ENCODE assay signal across 11 mouse cellular contexts in genomic region chr5:134895291-134895690, GRCm38 (mm10). TPM values are rescaled to one million over a fixed set of nuclear protein-coding genes. Genes with fewer than 3 reads are reported as not detected.
DNase-seq lines count a peak whose midpoint lies in the region; ATAC-seq and TF ChIP-seq lines count a peak whose summit lies in the region.
"Had no signal": no experiment of that assay in that cellular context is flagged by ENCODE, and none has a peak within 500 bp of the region (broad histone marks: within the 10 kb centered on the region; RNA-seq: fewer than 3 reads in every experiment).

No protein-coding gene starts in this region.

- H3K4me3 ChIP-seq in intestine, embryonic 14.5 days (ENCODE audit: low read depth, low read length): no peak overlapping the region
- H3K4me3 ChIP-seq in intestine, postnatal 0 days (ENCODE audit: low read depth, low read length): no peak overlapping the region
- H3K4me3 ChIP-seq in heart, embryonic 16.5 days (ENCODE audit: low read length): no peak overlapping the region
- H3K4me3 ChIP-seq in lung, postnatal 0 days (ENCODE audit: low read depth, low read length): no peak overlapping the region
- H3K4me3 ChIP-seq: neural tube, embryonic 12.5 days had no signal

- H3K36me3 ChIP-seq in intestine, embryonic 14.5 days (ENCODE audit: control insufficient read depth, insufficient read depth, low read length): no peaks in the 10 kb centered on the region
- no peaks in the 10 kb centered on the region for H3K36me3 ChIP-seq in intestine, postnatal 0 days (ENCODE audit: control insufficient read depth, insufficient read depth)
- H3K36me3 ChIP-seq in heart, embryonic 16.5 days (ENCODE audit: control insufficient read depth, insufficient read depth): no peaks in the 10 kb centered on the region
- H3K36me3 ChIP-seq in lung, postnatal 0 days (ENCODE audit: insufficient read depth, low read length): no peaks in the 10 kb centered on the region
- H3K36me3 ChIP-seq: neural tube, embryonic 12.5 days had no signal

- intact Hi-C loops in left cerebral cortex, postnatal 14 days (cut with DNase I): no loop called here

- TF ChIP-seq EP300 in lung, postnatal 0 days (IDR thresholded peaks at IDR 0.05): peak; percentile 75

- H3K9me3 ChIP-seq in intestine, embryonic 14.5 days (ENCODE audit: control insufficient read depth, low read length): no peaks in the 10 kb centered on the region
- no peaks in the 10 kb centered on the region for H3K9me3 ChIP-seq in intestine, postnatal 0 days (ENCODE audit: control insufficient read depth)
- 0 out of 2 replicates have a peak, but pooled peaks cover 2% of the 10 kb centered on the region for H3K9me3 ChIP-seq in heart, embryonic 16.5 days (replicated peaks; ENCODE audit: control insufficient read depth, low read length)
- no peaks in the 10 kb centered on the region for H3K9me3 ChIP-seq in lung, postnatal 0 days (ENCODE audit: low read length)
- H3K9me3 ChIP-seq: neural tube, embryonic 12.5 days had no signal

- peaks cover 16% of the 10 kb centered on the region for H3K4me1 ChIP-seq in intestine, embryonic 14.5 days (replicated peaks; ENCODE audit: control insufficient read depth, insufficient read depth, low read length)
- no peaks in the 10 kb centered on the region for H3K4me1 ChIP-seq in intestine, postnatal 0 days (replicated peaks; ENCODE audit: control insufficient read depth, insufficient read depth, low read length)
- H3K4me1 ChIP-seq in heart, embryonic 16.5 days (ENCODE audit: control insufficient read depth, insufficient read depth, low read length): no peaks in the 10 kb centered on the region
- peaks cover 6% of the 10 kb centered on the region; the same call in 1 of the 2 replicates for H3K4me1 ChIP-seq in lung, postnatal 0 days (ENCODE audit: insufficient read depth, low read depth, low read length)
- H3K4me1 ChIP-seq: neural tube, embryonic 12.5 days had no signal

- no peak for ATAC-seq in intestine, embryonic 14.5 days (replicated peaks; ENCODE audit: low FRiP score, low TSS enrichment, low read depth)
- ATAC-seq in intestine, postnatal 0 days: no peak
- 0 out of 2 replicates have a peak, but pooled peaks have one; percentile 8 for ATAC-seq in heart, embryonic 16.5 days (replicated peaks; ENCODE audit: extremely low read depth, insufficient read depth, low FRiP score)
- peak; percentile 43 for ATAC-seq in lung, postnatal 0 days

- no peak for TF ChIP-seq CTCF in intestine, postnatal 0 days (IDR thresholded peaks at IDR 0.05; ENCODE audit: low read depth)
- no peak for TF ChIP-seq CTCF in lung, postnatal 0 days (IDR thresholded peaks at IDR 0.05)

- peak; percentile 62 for DNase-seq in intestine, embryonic 14.5 days (ENCODE audit: low spot score)
- peak; percentile 41 for DNase-seq in embryo, embryonic 11.5 days (ENCODE audit: low read depth, low spot score)
- peak; percentile 87 for DNase-seq in lung, postnatal 0 days (ENCODE audit: low spot score)
- no peak for DNase-seq in frontal cortex, postnatal 14 days (ENCODE audit: low spot score in 2 of 2)
- no peak for DNase-seq in adrenal gland, adult 8-10 months
- no peak for DNase-seq in left cerebral cortex, postnatal 14 days (ENCODE audit: low spot score in 2 of 2)

- H3K27me3 ChIP-seq in intestine, embryonic 14.5 days (replicated peaks; ENCODE audit: control insufficient read depth, insufficient read depth, low read length): no peaks in the 10 kb centered on the region
- H3K27me3 ChIP-seq in intestine, postnatal 0 days (replicated peaks; ENCODE audit: control insufficient read depth, insufficient read depth, low read length): no peaks in the 10 kb centered on the region
- H3K27me3 ChIP-seq in heart, embryonic 16.5 days (ENCODE audit: control insufficient read depth, insufficient read depth, low read length): no peaks in the 10 kb centered on the region
- H3K27me3 ChIP-seq in lung, postnatal 0 days (replicated peaks; ENCODE audit: insufficient read depth, low read length): no peaks in the 10 kb centered on the region
- H3K27me3 ChIP-seq: neural tube, embryonic 12.5 days had no signal

- 31% methylated on average over 8 of the region's 8 CpGs for WGBS in intestine, embryonic 14.5 days
- 56% methylated on average over 8 of the region's 8 CpGs for WGBS in intestine, postnatal 0 days
- whole genome bisulfite sequencing in heart, embryonic 16.5 days: 60% methylated on average over 8 of the region's 8 CpGs
- WGBS in lung, postnatal 0 days: 62% methylated on average over 7 of the region's 8 CpGs

- H3K9ac ChIP-seq in intestine, embryonic 14.5 days (ENCODE audit: low read length): no peak overlapping the region
- no peak overlapping the region for H3K9ac ChIP-seq in intestine, postnatal 0 days (ENCODE audit: low read depth, low read length)
- no peak overlapping the region for H3K9ac ChIP-seq in heart, embryonic 16.5 days (ENCODE audit: low read length)
- no peak overlapping the region for H3K9ac ChIP-seq in lung, postnatal 0 days (replicated peaks; ENCODE audit: low read depth)
- H3K9ac ChIP-seq: neural tube, embryonic 12.5 days had no signal

- no peak overlapping the region for H3K4me2 ChIP-seq in intestine, embryonic 14.5 days (ENCODE audit: low read length)
- no peak overlapping the region for H3K4me2 ChIP-seq in intestine, postnatal 0 days (replicated peaks; ENCODE audit: low read depth)
- H3K4me2 ChIP-seq in heart, embryonic 16.5 days (ENCODE audit: low read depth, low read length): no peak overlapping the region
- no peak overlapping the region for H3K4me2 ChIP-seq in lung, postnatal 0 days (replicated peaks; ENCODE audit: low read depth, low read length)
- H3K4me2 ChIP-seq: neural tube, embryonic 12.5 days had no signal

- H3K27ac ChIP-seq in intestine, embryonic 14.5 days (ENCODE audit: low read depth): no peak overlapping the region
- H3K27ac ChIP-seq in intestine, postnatal 0 days (ENCODE audit: low read depth, low read length): no peak overlapping the region
- H3K27ac ChIP-seq in heart, embryonic 16.5 days (ENCODE audit: low read length): no peak overlapping the region
- H3K27ac ChIP-seq in lung, postnatal 0 days (ENCODE audit: low read length): peak overlapping the region; percentile 78
- H3K27ac ChIP-seq: neural tube, embryonic 12.5 days had no signal

RNA-seq across cellular contexts. Expression of gene Tmem270, which starts 11.2 kb away (rescaled TPM):
- not detected in 2 replicates for polyA plus RNA-seq in intestine, embryonic 14.5 days (2014; fragmentation: Nextera tagmentation; extraction: Ambion mirVana)
- not detected in 2 replicates for polyA plus RNA-seq in intestine, postnatal 0 days (2015; fragmentation: Nextera tagmentation; extraction: Ambion mirVana)
- polyA plus RNA-seq in heart, embryonic 16.5 days (2015; fragmentation: Nextera tagmentation; extraction: Ambion mirVana): not detected in 2 replicates
- polyA plus RNA-seq in lung, postnatal 0 days (2015; fragmentation: Nextera tagmentation; extraction: Ambion mirVana): not detected in 2 replicates
- not detected for total RNA-seq in adrenal gland, adult 8-10 months (2022)
- not detected for total RNA-seq in left cerebral cortex, postnatal 14 days (2021)
- total RNA-seq: gastrocnemius, adult 8-10 months; layer of hippocampus, adult 8-10 months had no signal
- polyA plus RNA-seq: neural tube, embryonic 12.5 days had no signal

RNA-seq across cellular contexts. Expression of gene Cldn13, which starts 20.0 kb away (rescaled TPM):
- polyA plus RNA-seq in intestine, embryonic 14.5 days (2014; fragmentation: Nextera tagmentation; extraction: Ambion mirVana): 0.23 TPM in 1 of 2 replicates, not detected in the other
- not detected in 2 replicates for polyA plus RNA-seq in intestine, postnatal 0 days (2015; fragmentation: Nextera tagmentation; extraction: Ambion mirVana)
- 0.70 and 0.84 TPM in 2 replicates for polyA plus RNA-seq in heart, embryonic 16.5 days (2015; fragmentation: Nextera tagmentation; extraction: Ambion mirVana)
- polyA plus RNA-seq in lung, postnatal 0 days (2015; fragmentation: Nextera tagmentation; extraction: Ambion mirVana): 1.2 and 1.6 TPM in 2 replicates
- not detected for total RNA-seq in adrenal gland, adult 8-10 months (2022)
- not detected for total RNA-seq in left cerebral cortex, postnatal 14 days (2021)
- total RNA-seq: gastrocnemius, adult 8-10 months; layer of hippocampus, adult 8-10 months had no signal

RNA-seq across cellular contexts. Expression of gene Mettl27, which starts 36.9 kb away (rescaled TPM):
- polyA plus RNA-seq in intestine, embryonic 14.5 days (2014; fragmentation: Nextera tagmentation; extraction: Ambion mirVana): 22.7 and 24.6 TPM in 2 replicates
- 30.3 and 31.4 TPM in 2 replicates for polyA plus RNA-seq in intestine, postnatal 0 days (2015; fragmentation: Nextera tagmentation; extraction: Ambion mirVana)
- polyA plus RNA-seq in heart, embryonic 16.5 days (2015; fragmentation: Nextera tagmentation; extraction: Ambion mirVana): 9.1 and 10.5 TPM in 2 replicates
- 33.7 and 35.5 TPM in 2 replicates for polyA plus RNA-seq in lung, postnatal 0 days (2015; fragmentation: Nextera tagmentation; extraction: Ambion mirVana)
- total RNA-seq in adrenal gland, adult 8-10 months (2022): 10 to 100 TPM; 22.1 to 55.7 (median 44.6) TPM
- total RNA-seq in left cerebral cortex, postnatal 14 days (2021): 1 to 10 TPM; 7.3 TPM

RNA-seq across cellular contexts. Expression of gene Cldn4, which starts 51.4 kb away (rescaled TPM):
- 78.1 and 78.3 TPM in 2 replicates for polyA plus RNA-seq in intestine, embryonic 14.5 days (2014; fragmentation: Nextera tagmentation; extraction: Ambion mirVana)
- polyA plus RNA-seq in intestine, postnatal 0 days (2015; fragmentation: Nextera tagmentation; extraction: Ambion mirVana): 62.1 and 76.6 TPM in 2 replicates
- polyA plus RNA-seq in heart, embryonic 16.5 days (2015; fragmentation: Nextera tagmentation; extraction: Ambion mirVana): 3.1 TPM in 2 replicates
- polyA plus RNA-seq in lung, postnatal 0 days (2015; fragmentation: Nextera tagmentation; extraction: Ambion mirVana): 28.2 and 29.2 TPM in 2 replicates
- total RNA-seq in adrenal gland, adult 8-10 months (2022): not detected
- total RNA-seq in left cerebral cortex, postnatal 14 days (2021): not detected
- total RNA-seq: gastrocnemius, adult 8-10 months; layer of hippocampus, adult 8-10 months had no signal

Comparison
In these comparisons a context has a peak if more than half of its experiments do, and no peak if none do; other contexts are left out.
1. ATAC-seq: peak in heart, embryonic 16.5 days (single experiment) and lung, postnatal 0 days (single experiment); none in intestine, embryonic 14.5 days (single experiment) and intestine, postnatal 0 days (single experiment).
2. DNase-seq: peak in intestine, embryonic 14.5 days (single experiment), embryo, embryonic 11.5 days (single experiment) and lung, postnatal 0 days (single experiment); none in frontal cortex, postnatal 14 days (0 of 2), adrenal gland, adult 8-10 months (single experiment) and left cerebral cortex, postnatal 14 days (0 of 2).